Mouse (Mus musculus): ENCODE data around the gene Olfr1205. TPM values are rescaled to one million over a fixed set of nuclear protein-coding genes. Genes with fewer than 3 reads are reported as not detected.

Gene Olfr1205
- total RNA-seq (2022): not detected

- DNase-seq (ENCODE audit: low spot score): no peak
These were observed at the start of gene Olfr1205 for GRCm38 (mm10) chr2:88829437-88829836. Gene Olfr1205, plus strand, starts transcription at chr2:88829737.

GRCm38 (mm10) chr2:88792736-88793135 lies 36.8 kb upstream of the Olfr1205 start, which contains the start of gene Olfr1201:
Gene Olfr1201, plus strand, starts transcription at chr2:88793036.
- no peak for DNase-seq (ENCODE audit: low spot score)

- DNase-seq (ENCODE audit: low spot score): no peak
These were observed 15.3 kb upstream of the Olfr1205 start, which contains the start of gene Olfr1202 for GRCm38 (mm10) chr2:88814196-88814595. Gene Olfr1202, plus strand, starts transcription at chr2:88814496.

- DNase-seq (ENCODE audit: low spot score): no peak
These were observed 8.9 kb downstream of the Olfr1205 start for GRCm38 (mm10) chr2:88838477-88838876.

GRCm38 (mm10) chr2:88848992-88849391 lies 19.5 kb downstream of the Olfr1205 start, which contains the start of gene Olfr1204:
Gene Olfr1204, plus strand, starts transcription at chr2:88849292.
- DNase-seq (ENCODE audit: low spot score): no peak

GRCm38 (mm10) chr2:88862931-88863330 lies 33.4 kb downstream of the Olfr1205 start, which contains the start of gene Olfr1206:
Gene Olfr1206, plus strand, starts transcription at chr2:88863231.
- no peak for DNase-seq (ENCODE audit: low spot score)

Other genes with a start within 250 kb of the Olfr1205 start
- gene Olfr1189, start 243.3 kb upstream of the Olfr1205 start, total RNA-seq (2022): not detected
- gene Olfr1191-ps1, start 189.2 kb upstream of the Olfr1205 start, total RNA-seq (2022): not detected
- not detected for gene Olfr1192-ps1, start 181.2 kb upstream of the Olfr1205 start, total RNA-seq (2022)
- not detected for gene Olfr1193, start 154.1 kb upstream of the Olfr1205 start, total RNA-seq (2022)
- gene Olfr1195, start 140.6 kb upstream of the Olfr1205 start, total RNA-seq (2022): not detected
- not detected for gene Olfr1196, start 125.1 kb upstream of the Olfr1205 start, total RNA-seq (2022)
- gene Olfr1197, start 97.4 kb upstream of the Olfr1205 start, total RNA-seq (2022): not detected
- not detected for gene Olfr1198, start 78.4 kb upstream of the Olfr1205 start, total RNA-seq (2022)
- gene Olfr1199, start 69.3 kb upstream of the Olfr1205 start, total RNA-seq (2022): not detected
- not detected for gene Olfr1200, start 59.2 kb upstream of the Olfr1205 start, total RNA-seq (2022)
- gene Olfr1201, start 36.7 kb upstream of the Olfr1205 start, total RNA-seq (2022): not detected
- not detected for gene Olfr1202, start 15.2 kb upstream of the Olfr1205 start, total RNA-seq (2022)
- gene Olfr1204, start 19.6 kb downstream of the Olfr1205 start, total RNA-seq (2022): not detected
- gene Olfr1206, start 33.5 kb downstream of the Olfr1205 start, total RNA-seq (2022): not detected
- gene Olfr1208, start 72.6 kb downstream of the Olfr1205 start, total RNA-seq (2022): not detected
- not detected for gene Olfr1209, start 85.4 kb downstream of the Olfr1205 start, total RNA-seq (2022)
- not detected for gene Olfr1211, start 108.4 kb downstream of the Olfr1205 start, total RNA-seq (2022)
- not detected for gene Olfr1212, start 124.2 kb downstream of the Olfr1205 start, total RNA-seq (2022)
- gene Gm13762, start 150.5 kb downstream of the Olfr1205 start, total RNA-seq (2022): not detected
- not detected for gene Olfr1214, start 162.9 kb downstream of the Olfr1205 start, total RNA-seq (2022)
- gene Olfr1215, start 177.2 kb downstream of the Olfr1205 start, total RNA-seq (2022): not detected
- not detected for gene Olfr1216, start 188.6 kb downstream of the Olfr1205 start, total RNA-seq (2022)
- not detected for gene Olfr1217, start 202.3 kb downstream of the Olfr1205 start, total RNA-seq (2022)
- gene Olfr1218, start 231.4 kb downstream of the Olfr1205 start, total RNA-seq (2022): not detected